Mouse (Mus musculus) CH12.LX (cell line): ENCODE measurements at regions not wholly inside any gene's neighbourhood (a gene's known extent, or its start where the extent isn't known, plus 50 kb on each side); places are given as distances from the start of the nearest gene placed in this dataset.

Experiments
- DNase-seq: peaks from one replicate; pipeline ENCODE4 v3.0.0-alpha.2; 2013; ENCODE audit errors: extremely low read depth
- H3K27ac ChIP-seq: 2 replicates; pipeline ENCODE4 v1.5.1; 2012; ENCODE audit warnings: low read depth, mild to moderate bottlenecking, control low read depth, moderate library complexity; ENCODE audit not compliant: insufficient read depth
- H3K27me3 ChIP-seq: replicated peaks from 2 replicates; pipeline ENCODE3; 2012; ENCODE audit warnings: inconsistent platforms
- H3K36me3 ChIP-seq, 2 experiments: replicated peaks in 1 of 2; 2 replicates each; pipeline versions ENCODE3 to v1.6.1; 2012; ENCODE audit warnings: inconsistent platforms in 1 of 2, low read length in 1 of 2, mild to moderate bottlenecking in 1 of 2, mixed read lengths in 1 of 2, moderate library complexity in 1 of 2; ENCODE audit not compliant: control insufficient read depth in 1 of 2, insufficient read depth in 1 of 2
- H3K4me1 ChIP-seq, 2 experiments: 2 replicates each; pipeline ENCODE4 v1.6.1; 2012; ENCODE audit warnings: inconsistent platforms in 1 of 2, moderate library complexity in 1 of 2; ENCODE audit not compliant: insufficient read depth in 2 of 2, control insufficient read depth in 1 of 2
- H3K4me2 ChIP-seq: 2 replicates; pipeline ENCODE4 v1.6.1; 2012; ENCODE audit warnings: low read depth, mild to moderate bottlenecking, control low read depth; ENCODE audit not compliant: poor library complexity, insufficient read depth, severe bottlenecking
- H3K4me3 ChIP-seq, 3 experiments: fragments of 150-350 bp in 1 of 3; sonication (generic) in 1 of 3; replicated peaks in 1 of 3; 2 replicates each; pipeline versions ENCODE3 to v1.5.1; 2011 to 2012; ENCODE audit warnings: low read depth in 2 of 3, low read length in 2 of 3, mild to moderate bottlenecking in 2 of 3, moderate library complexity in 2 of 3, control low read depth in 1 of 3, improper control_type of control experiment in 1 of 3, inconsistent platforms in 1 of 3, mixed read lengths in 1 of 3; ENCODE audit not compliant: poor library complexity in 1 of 3
- H3K79me2 ChIP-seq: replicated peaks from 2 replicates; pipeline ENCODE4 v1.6.1; 2012; ENCODE audit warnings: mild to moderate bottlenecking, moderate library complexity; ENCODE audit not compliant: control insufficient read depth, poor library complexity, insufficient read depth, severe bottlenecking; ENCODE audit errors: extremely low read depth
- H3K9ac ChIP-seq: 2 replicates; pipeline ENCODE4 v1.6.1; 2012; ENCODE audit warnings: low read depth, mild to moderate bottlenecking, control low read depth, moderate library complexity; ENCODE audit not compliant: insufficient read depth
- H3K9me3 ChIP-seq: replicated peaks from 2 replicates; pipeline ENCODE3; 2012; ENCODE audit warnings: low read length, inconsistent platforms, mixed read lengths
- CHD1 ChIP-seq: IDR thresholded peaks from 2 replicates; pipeline ENCODE4 v1.6.1; 2012; ENCODE audit warnings: low read depth, low read length, improper control_type of control experiment, inconsistent platforms
- ELF1 ChIP-seq: IDR thresholded peaks from 2 replicates; pipeline ENCODE4 v1.6.1; 2014; ENCODE audit warnings: low read depth, mild to moderate bottlenecking, inconsistent platforms, low read length, improper control_type of control experiment
- EP300 ChIP-seq: IDR thresholded peaks from 2 replicates; pipeline ENCODE4 v1.6.1; 2011; ENCODE audit warnings: low read length, improper control_type of control experiment
- ETS1 ChIP-seq: conservative IDR thresholded peaks from 2 replicates; pipeline ENCODE4 v1.6.1; 2012; ENCODE audit warnings: low read depth, mild to moderate bottlenecking, inconsistent platforms, low read length, improper control_type of control experiment, moderate library complexity
- GABPA ChIP-seq: IDR thresholded peaks from 2 replicates; pipeline ENCODE4 v1.6.1; 2012; ENCODE audit warnings: low read depth, low read length, improper control_type of control experiment, inconsistent platforms; ENCODE audit not compliant: insufficient replicate concordance
- KAT2A ChIP-seq: IDR thresholded peaks from 2 replicates; pipeline ENCODE4 v1.6.1; 2012; ENCODE audit warnings: low read length, improper control_type of control experiment, inconsistent platforms; ENCODE audit not compliant: insufficient replicate concordance
- MAFK ChIP-seq: IDR thresholded peaks from 2 replicates; pipeline ENCODE4 v1.6.1; 2011; ENCODE audit warnings: low read length, improper control_type of control experiment; ENCODE audit not compliant: insufficient replicate concordance
- MAZ ChIP-seq: IDR thresholded peaks from 2 replicates; pipeline ENCODE4 v1.6.1; 2012; ENCODE audit warnings: low read depth, mild to moderate bottlenecking, inconsistent platforms, low read length, improper control_type of control experiment, moderate library complexity
- MEF2A ChIP-seq: IDR thresholded peaks from 2 replicates; pipeline ENCODE4 v1.6.1; 2014; ENCODE audit warnings: low read depth, mild to moderate bottlenecking, inconsistent platforms, low read length, improper control_type of control experiment, borderline replicate concordance
- RAD21 ChIP-seq: IDR thresholded peaks from 2 replicates; pipeline ENCODE4 v1.6.1; 2011; ENCODE audit warnings: low read depth, mild to moderate bottlenecking, low read length, improper control_type of control experiment, moderate library complexity
- TBP ChIP-seq: conservative IDR thresholded peaks from 2 replicates; pipeline ENCODE4 v1.6.1; 2011; ENCODE audit warnings: low read depth, low read length, improper control_type of control experiment
- ZNF384 ChIP-seq: IDR thresholded peaks from 2 replicates; pipeline ENCODE4 v1.6.1; 2012; ENCODE audit warnings: low read depth, low read length, improper control_type of control experiment, inconsistent platforms
- dilution Hi-C: fragments of 300-500 bp; cut with MboI; formaldehyde crosslinking; loops from 2 replicates; pipeline ENCODE4 v1.14.3; 2020; ENCODE audit warnings: low sequenced_read_pairs; ENCODE audit not compliant: extremely low pct_unique_long_range_greater_than_20kb, extremely low pct_ligation_motif_present
- in situ Hi-C: fragments of 300-500 bp; cut with MboI; formaldehyde crosslinking; loops from 3 replicates; pipeline ENCODE4 v1.14.3; 2019; ENCODE audit warnings: low sequenced_read_pairs, low pct_ligation_motif_present, low pct_unique_long_range_greater_than_20kb, mixed read lengths

DNA sequence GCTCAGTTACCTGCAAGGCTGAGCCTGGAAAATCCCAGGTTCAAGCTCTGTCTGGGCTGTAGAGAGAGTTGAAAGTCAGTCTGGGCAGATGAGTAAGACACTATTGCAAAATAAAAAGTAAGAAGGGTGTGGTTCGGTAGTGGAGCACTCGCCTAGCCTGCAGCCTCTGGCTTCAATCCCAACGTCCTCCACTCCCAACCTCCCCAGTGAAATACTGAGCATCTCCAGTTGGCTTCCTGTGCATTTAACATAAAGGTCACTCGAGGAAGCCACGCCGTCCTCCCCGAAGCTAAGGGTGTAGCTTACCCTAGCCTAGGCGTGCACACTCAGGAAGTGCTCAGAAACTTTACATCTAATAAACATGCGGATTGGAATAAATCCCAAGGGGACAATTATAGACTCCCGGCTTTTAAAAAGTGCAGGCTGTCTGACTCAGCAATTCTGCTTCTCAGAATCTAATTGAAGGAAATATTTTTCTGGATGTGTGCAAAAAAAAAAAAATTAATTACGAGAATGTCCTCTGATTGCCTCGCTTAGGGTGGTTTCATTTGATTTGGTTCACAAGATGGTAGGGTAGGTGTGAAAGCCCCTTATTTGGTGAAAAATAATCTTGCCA is 137.6 kb upstream of the Rybp start:
- Histone ChIP-seq H3K27ac (no peak overlapping the region), H3K36me3 (no peaks in the 10 kb centered on the region), H3K4me3 (no peak overlapping the region), H3K27me3 (no peaks in the 10 kb centered on the region), H3K79me2 (no peaks in the 10 kb centered on the region), H3K4me2 (peak overlapping the region; percentile 39; the same call in 1 of the 2 replicates), H3K9me3 (no peaks in the 10 kb centered on the region), H3K4me1 (peaks cover 4 to 18% of the 10 kb centered on the region in 2 experiments; a peak in 3 of 4 replicates), H3K9ac (no peak overlapping the region)
- dilution Hi-C loops = no loop called here
- in situ Hi-C loops = no loop called here
- DNase-seq = no peak
- TF ChIP-seq MAFK = peak; percentile 68; the same call in 1 of the 2 replicates
- no peak for TF ChIP-seq GABPA

DNA sequence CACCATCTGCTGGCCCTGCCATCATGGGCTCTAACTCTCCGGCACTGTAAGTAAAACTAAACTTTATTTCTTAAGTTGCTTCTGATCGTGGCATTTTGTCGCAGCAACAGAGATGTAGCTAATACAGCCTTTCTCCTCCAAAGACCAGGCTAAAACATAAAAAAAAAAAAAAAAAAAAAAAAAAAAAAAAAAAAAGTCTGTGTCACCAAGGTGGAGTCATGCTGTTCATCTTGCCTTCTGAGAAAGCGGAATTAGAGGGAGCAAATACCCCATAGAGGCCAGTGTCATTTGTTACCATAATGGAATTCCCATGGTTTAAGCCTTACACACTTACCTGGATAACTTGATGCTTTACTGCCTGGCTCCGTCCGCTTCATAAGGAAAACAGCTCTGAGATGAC is 136.9 kb upstream of the Rybp start:
- Histone ChIP-seq H3K36me3 (no peaks in the 10 kb centered on the region), H3K9ac (no peak overlapping the region), H3K4me3 (no peak overlapping the region), H3K27me3 (no peaks in the 10 kb centered on the region), H3K9me3 (no peaks in the 10 kb centered on the region), H3K4me1 (peaks cover 4 to 18% of the 10 kb centered on the region in 2 experiments; a peak in 3 of 4 replicates), H3K27ac (no peak overlapping the region), H3K4me2 (no peak overlapping the region), H3K79me2 (no peaks in the 10 kb centered on the region)
- TF ChIP-seq RAD21 (no peak), ETS1 (no peak), CHD1 (no peak), ZNF384 (peak; percentile 20; the same call in 1 of the 2 replicates), MEF2A (no peak), MAZ (no peak)
- no peak for DNase-seq
- in situ Hi-C loops = no loop called here
- dilution Hi-C loops = no loop called here

DNA sequence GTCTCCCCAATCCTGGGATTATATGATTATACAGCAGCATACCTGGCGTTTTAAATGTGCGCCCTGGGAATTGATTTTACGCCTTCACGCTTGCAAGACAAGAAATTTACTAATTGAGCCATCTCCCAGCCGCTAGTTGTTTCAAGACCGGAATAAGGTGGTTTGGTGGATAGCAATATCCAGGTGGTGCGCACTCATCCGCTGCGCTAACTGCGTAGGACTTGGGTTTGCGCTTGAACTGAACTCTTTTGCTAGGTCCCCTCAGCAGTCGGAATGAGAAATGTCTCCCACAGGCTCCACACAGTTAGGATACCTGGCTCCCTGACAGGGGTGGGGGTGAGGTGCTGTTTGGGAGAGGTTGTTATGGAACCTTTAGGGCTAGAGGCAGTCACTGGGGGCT is 136.4 kb upstream of the Rybp start:
- Histone ChIP-seq H3K9me3 (no peaks in the 10 kb centered on the region), H3K4me1 (peaks cover 4 to 18% of the 10 kb centered on the region in 2 experiments; a peak in 3 of 4 replicates), H3K79me2 (no peaks in the 10 kb centered on the region), H3K27me3 (no peaks in the 10 kb centered on the region), H3K4me2 (no peak overlapping the region), H3K27ac (no peak overlapping the region), H3K4me3 (no peak overlapping the region)
- dilution Hi-C loops = no loop called here
- TF ChIP-seq EP300 (no peak), TBP (no peak), RAD21 (no peak), GABPA (no peak), KAT2A (no peak), ELF1 (no peak)
- TF ChIP-seq, all 38 proteins: peak for 0
- no peak for DNase-seq
- in situ Hi-C loops = no loop called here
- no peak overlapping the region for H3K9ac ChIP-seq
- H3K36me3 ChIP-seq = no peaks in the 10 kb centered on the region
